Mouse (Mus musculus): ENCODE data around the gene Tspan9.

DNA sequence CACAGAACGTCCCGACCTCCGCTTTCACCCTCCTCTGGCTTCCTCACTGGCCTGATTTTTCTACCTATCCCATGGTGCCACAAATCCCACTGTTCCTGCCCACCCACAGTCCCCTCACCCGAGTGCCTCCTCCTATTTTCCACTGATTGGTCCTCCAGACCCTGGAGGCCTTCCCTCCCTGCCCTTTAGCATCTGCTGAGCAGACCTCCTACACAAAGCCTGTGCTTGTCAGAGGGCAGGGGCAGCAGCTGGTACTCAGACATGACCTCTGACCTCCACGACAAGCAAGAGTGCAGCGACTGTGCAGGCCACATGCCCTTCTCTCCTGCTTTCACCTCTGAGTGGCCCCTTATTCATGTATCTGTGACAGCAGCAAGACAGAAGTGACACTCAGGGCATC is 121.2 kb downstream of the Tspan9 start:
- TF ChIP-seq GATA1 (IDR thresholded peaks at IDR 0.05; ENCODE audit: borderline replicate concordance, low read length), result no peak
- no peak for TF ChIP-seq FLI1 (IDR thresholded peaks at IDR 0.05; ENCODE audit: low read length)
